21 mouse cellular contexts compared by ENCODE assay signal in genomic region chr10:108139788-108140187, GRCm38 (mm10). TPM values are rescaled to one million over a fixed set of nuclear protein-coding genes. Genes with fewer than 3 reads are reported as not detected.
DNase-seq lines count a peak whose midpoint lies in the region; ATAC-seq and TF ChIP-seq lines count a peak whose summit lies in the region.
"Had no signal": no experiment of that assay in that cellular context is flagged by ENCODE, and none has a peak within 500 bp of the region (broad histone marks: within the 10 kb centered on the region; RNA-seq: fewer than 3 reads in every experiment).

No protein-coding gene starts in this region.

- WGBS in kidney, adult 2 months: 77% methylated on average over 3 of the region's 3 CpGs

- H3K36me3 ChIP-seq in kidney, adult 2 months (ENCODE audit: control insufficient read depth, insufficient read depth, low read length): no peaks in the 10 kb centered on the region
- H3K36me3 ChIP-seq: embryonic facial prominence, embryonic 10.5 days; embryonic facial prominence, embryonic 12.5 days; forebrain, embryonic 15.5 days had no signal

- TF ChIP-seq CTCF in kidney, adult 2 months (conservative IDR thresholded peaks at IDR 0.05; ENCODE audit: insufficient read depth, insufficient read length, low read depth, low read length): no peak

- no peak overlapping the region for H3K27ac ChIP-seq in kidney, adult 2 months (ENCODE audit: insufficient read depth, low read depth, low read length)
- H3K27ac ChIP-seq: embryonic facial prominence, embryonic 10.5 days; embryonic facial prominence, embryonic 12.5 days; forebrain, embryonic 13.5 days; forebrain, embryonic 15.5 days had no signal

- DNase-seq in 416B (ENCODE audit: low read depth): peak; percentile 68
- no peak for DNase-seq in embryo, embryonic 10.5 days (ENCODE audit: low spot score)
- no peak for DNase-seq in kidney, adult 2 months
- DNase-seq in ovary, postnatal 10 days (ENCODE audit: low spot score): no peak
- no peak for DNase-seq in gastrocnemius, adult 8-10 months (ENCODE audit: low spot score in 2 of 2)
- DNase-seq: adrenal gland, adult 2 months; adrenal gland, postnatal 14 days; adrenal gland, postnatal 36 days; cerebellum, adult 11-12 months; cerebellum, adult 2 months; cerebellum, adult 9-10 months; cerebellum, postnatal 10 days; cerebellum, postnatal 25 days; forebrain, postnatal 0 days had no signal

- no peaks in the 10 kb centered on the region for H3K4me1 ChIP-seq in kidney, adult 2 months (ENCODE audit: control insufficient read depth, insufficient read depth, low read length)
- H3K4me1 ChIP-seq: embryonic facial prominence, embryonic 10.5 days; embryonic facial prominence, embryonic 12.5 days; forebrain, embryonic 13.5 days; forebrain, embryonic 15.5 days had no signal

- no peak for TF ChIP-seq POLR2A in kidney, adult 2 months (IDR thresholded peaks at IDR 0.05; ENCODE audit: low read depth, low read length)

- H3K4me3 ChIP-seq in kidney, adult 2 months (ENCODE audit: insufficient read depth, low read depth, low read length): no peak overlapping the region
- H3K4me3 ChIP-seq: embryonic facial prominence, embryonic 10.5 days; embryonic facial prominence, embryonic 12.5 days; forebrain, embryonic 13.5 days; forebrain, embryonic 15.5 days had no signal

- no peaks in the 10 kb centered on the region for H3K27me3 ChIP-seq in kidney, adult 2 months (replicated peaks; ENCODE audit: control insufficient read depth, insufficient read depth, low read length)
- H3K27me3 ChIP-seq: embryonic facial prominence, embryonic 12.5 days; forebrain, embryonic 13.5 days; forebrain, embryonic 15.5 days had no signal

- ATAC-seq in granulocyte monocyte progenitor cell, adult 5-6 weeks (replicated peaks; ENCODE audit: poor library complexity, severe bottlenecking): peak; percentile 63
- ATAC-seq in megakaryocyte, adult 5-6 weeks (ENCODE audit: poor library complexity, severe bottlenecking): peak; percentile 75
- peak; percentile 69 for ATAC-seq in megakaryocyte progenitor cell, adult 5-6 weeks (replicated peaks; ENCODE audit: poor library complexity)
- ATAC-seq: forebrain, embryonic 13.5 days; forebrain, embryonic 15.5 days; forebrain, postnatal 0 days had no signal

RNA-seq across cellular contexts. Expression of gene Ppp1r12a, which starts 22.2 kb away (rescaled TPM):
- 81.6 and 95.0 TPM in 2 replicates for total RNA-seq in granulocyte monocyte progenitor cell, adult 5-6 weeks (2014; fragmentation: Nextera tagmentation)
- total RNA-seq in granulocyte monocyte progenitor cell, adult 5-6 weeks (2017): 148 and 174 TPM in 2 replicates
- total RNA-seq in megakaryocyte, adult 5-6 weeks (2015): 125 and 149 TPM in 2 replicates
- total RNA-seq in megakaryocyte, adult 5-6 weeks (2017): 244 and 262 TPM in 2 replicates
- total RNA-seq in megakaryocyte progenitor cell, adult 5-6 weeks (2015): 101 and 106 TPM in 2 replicates
- 137 and 172 TPM in 2 replicates for total RNA-seq in megakaryocyte progenitor cell, adult 5-6 weeks (2017)
- 14.3 and 18.1 TPM in 2 replicates for polyA plus RNA-seq in kidney, adult 2 months (2012; rRNA removed)
- total RNA-seq in gastrocnemius, adult 8-10 months (2022): 10 to 100 TPM; 15.2 to 21.5 (median 20.8) TPM
